Mouse (Mus musculus) heart, embryonic 11.5 days (tissue): ENCODE measurements around the gene Ttc28. TPM values are rescaled to one million over a fixed set of nuclear protein-coding genes. Genes with fewer than 3 reads are reported as not detected.

ENCODE experiments used
- ATAC-seq: fragments of 200-750 bp; cut with Nextera tagmentation; replicated peaks from 2 replicates; pipeline ENCODE4 v1.8.0; 2017; ENCODE audit warnings: moderate library complexity; ENCODE audit not compliant: insufficient number of reproducible peaks, low FRiP score, low TSS enrichment
- H3K27ac ChIP-seq: fragments of 300-500 bp; sonication (generic); 2 replicates; pipeline ENCODE4 v1.5.1; 2014; ENCODE audit warnings: mild to moderate bottlenecking, low read depth, low read length
- H3K27me3 ChIP-seq: fragments of 300-500 bp; sonication (generic); 2 replicates; pipeline ENCODE4 v1.6.1; 2014; ENCODE audit warnings: mild to moderate bottlenecking, low read length, mixed read lengths; ENCODE audit not compliant: control insufficient read depth, insufficient read depth
- H3K36me3 ChIP-seq: fragments of 300-500 bp; sonication (generic); 2 replicates; pipeline ENCODE4 v1.6.1; 2014; ENCODE audit warnings: mild to moderate bottlenecking, low read length, moderate library complexity, mixed read lengths; ENCODE audit not compliant: control insufficient read depth, insufficient read depth
- H3K4me1 ChIP-seq: fragments of 300-500 bp; sonication (generic); 2 replicates; pipeline ENCODE4 v1.6.1; 2014; ENCODE audit warnings: low read length; ENCODE audit not compliant: control insufficient read depth, insufficient read depth
- H3K4me2 ChIP-seq: fragments of 300-500 bp; sonication (generic); 2 replicates; pipeline ENCODE4 v1.6.1; 2014; ENCODE audit warnings: mild to moderate bottlenecking, moderate library complexity
- H3K4me3 ChIP-seq: fragments of 300-500 bp; sonication (generic); 2 replicates; pipeline ENCODE4 v1.5.1; 2014; ENCODE audit warnings: low read depth, low read length
- H3K9ac ChIP-seq: fragments of 300-500 bp; sonication (generic); 2 replicates; pipeline ENCODE4 v1.6.1; 2014; ENCODE audit warnings: mild to moderate bottlenecking, low read depth, low read length, moderate library complexity
- H3K9me3 ChIP-seq: fragments of 300-500 bp; sonication (generic); replicated peaks from 2 replicates; pipeline ENCODE4 v1.6.1; 2016; ENCODE audit warnings: low read length; ENCODE audit not compliant: control insufficient read depth
- WGBS: fragments of 180-500 bp; shearing (Covaris S2); extraction: QIAGEN DNeasy Blood & Tissue Kit; methylation state at CpG from one replicate; pipeline ENCODE4 v1.1.7; 2014; ENCODE audit not compliant: insufficient replicate concordance; 5-methylcytosine and 5-hydroxymethylcytosine counted together
- polyA plus RNA-seq: library from polyadenylated mRNA; unstranded; fragments of >200 nt; fragmentation: Nextera tagmentation; extraction: Ambion mirVana; gene quantifications from 2 replicates; pipeline ENCODE4 v1.2.1, GENCODE M21; 2014

The Ttc28 gene
- polyA plus RNA-seq, 1 experiment from 2014 or later: 8.1 TPM

- Histone ChIP-seq H3K4me3 (no peak overlapping the region), H3K27me3 (peaks cover 2% of the 10 kb centered on the region; the same call in 1 of the 2 replicates), H3K36me3 (no peaks in the 10 kb centered on the region), H3K9me3 (no peaks in the 10 kb centered on the region), H3K4me1 (peaks cover 9% of the 10 kb centered on the region), H3K27ac (no peak overlapping the region), H3K9ac (no peak overlapping the region), H3K4me2 (no peak overlapping the region)
- WGBS: 41% methylated on average over 12 of the region's 12 CpGs
- no peak for ATAC-seq
These were observed 69.1 kb downstream of the Ttc28 start for GRCm38 (mm10) chr5:110948476-110949399.

GRCm38 (mm10) chr5:110949791-110950190, 70.2 kb downstream of the Ttc28 start:
- WGBS: 49% methylated on average over 3 of the region's 3 CpGs
- no peak for ATAC-seq
- H3K27ac ChIP-seq: no peak overlapping the region
- no peak overlapping the region for H3K9ac ChIP-seq
- H3K27me3 ChIP-seq: peaks cover 2% of the 10 kb centered on the region; the same call in 1 of the 2 replicates
- H3K36me3 ChIP-seq: no peaks in the 10 kb centered on the region
- no peak overlapping the region for H3K4me3 ChIP-seq
- H3K4me2 ChIP-seq: no peak overlapping the region
- H3K4me1 ChIP-seq: peaks cover 9% of the 10 kb centered on the region
- H3K9me3 ChIP-seq: no peaks in the 10 kb centered on the region

GRCm38 (mm10) chr5:110958196-110958595, 78.6 kb downstream of the Ttc28 start:
- no peak overlapping the region for H3K4me3 ChIP-seq
- ATAC-seq: no peak
- WGBS: 72% methylated on average over 4 of the region's 4 CpGs
- no peaks in the 10 kb centered on the region for H3K4me1 ChIP-seq
- H3K27me3 ChIP-seq: no peaks in the 10 kb centered on the region
- H3K4me2 ChIP-seq: no peak overlapping the region
- H3K27ac ChIP-seq: no peak overlapping the region
- H3K9ac ChIP-seq: no peak overlapping the region
- no peaks in the 10 kb centered on the region for H3K36me3 ChIP-seq
- H3K9me3 ChIP-seq: no peaks in the 10 kb centered on the region

GRCm38 (mm10) chr5:110960067-110960466, 80.5 kb downstream of the Ttc28 start:
- 43% methylated on average over 4 of the region's 4 CpGs for WGBS

GRCm38 (mm10) chr5:110960890-110961289, 81.3 kb downstream of the Ttc28 start:
- no peak overlapping the region for H3K9ac ChIP-seq
- 83% methylated on average over 4 of the region's 4 CpGs for WGBS
- no peak overlapping the region for H3K27ac ChIP-seq
- H3K9me3 ChIP-seq: no peaks in the 10 kb centered on the region
- no peaks in the 10 kb centered on the region for H3K36me3 ChIP-seq
- H3K4me3 ChIP-seq: no peak overlapping the region
- no peaks in the 10 kb centered on the region for H3K4me1 ChIP-seq
- no peak overlapping the region for H3K4me2 ChIP-seq
- no peak for ATAC-seq
- no peaks in the 10 kb centered on the region for H3K27me3 ChIP-seq

More at GRCm38 (mm10) chr5:110960067-110960466, 80.5 kb downstream of the Ttc28 start:
- Histone ChIP-seq H3K36me3 (no peaks in the 10 kb centered on the region), H3K27me3 (no peaks in the 10 kb centered on the region), H3K9ac (no peak overlapping the region), H3K9me3 (no peaks in the 10 kb centered on the region), H3K4me3 (no peak overlapping the region), H3K4me2 (no peak overlapping the region), H3K27ac (no peak overlapping the region), H3K4me1 (no peaks in the 10 kb centered on the region)
- no peak for ATAC-seq

- H3K9ac ChIP-seq: no peak overlapping the region
- WGBS: 73% methylated on average over 11 of the region's 11 CpGs
- H3K27me3 ChIP-seq: no peaks in the 10 kb centered on the region
- no peak for ATAC-seq
- H3K9me3 ChIP-seq: no peaks in the 10 kb centered on the region
- no peak overlapping the region for H3K4me2 ChIP-seq
- no peak overlapping the region for H3K4me3 ChIP-seq
- peaks cover 14% of the 10 kb centered on the region for H3K4me1 ChIP-seq
- H3K27ac ChIP-seq: no peak overlapping the region
- H3K36me3 ChIP-seq: no peaks in the 10 kb centered on the region
These were observed 88.0 kb downstream of the Ttc28 start for GRCm38 (mm10) chr5:110967483-110968055.

- Histone ChIP-seq H3K4me1 (peaks cover 14% of the 10 kb centered on the region), H3K36me3 (no peaks in the 10 kb centered on the region), H3K27me3 (no peaks in the 10 kb centered on the region), H3K4me3 (no peak overlapping the region), H3K9ac (no peak overlapping the region), H3K4me2 (no peak overlapping the region), H3K9me3 (no peaks in the 10 kb centered on the region), H3K27ac (no peak overlapping the region)
- ATAC-seq: no peak
- 67% methylated on average over 1 of the region's 1 CpGs for WGBS
These were observed 89.0 kb downstream of the Ttc28 start for GRCm38 (mm10) chr5:110968566-110968965.

GRCm38 (mm10) chr5:110970162-110970780, 90.7 kb downstream of the Ttc28 start:
- no peak for ATAC-seq
- 35% methylated on average over 9 of the region's 9 CpGs for WGBS
- H3K27ac ChIP-seq: 0 out of 2 replicates have a peak overlapping the region, but pooled peaks have one; percentile 22

More at GRCm38 (mm10) chr5:110970162-110970780, 90.7 kb downstream of the Ttc28 start:
- Histone ChIP-seq H3K36me3 (no peaks in the 10 kb centered on the region; the same call in 1 of the 2 replicates), H3K4me2 (no peak overlapping the region; the same call in 1 of the 2 replicates), H3K4me3 (no peak overlapping the region), H3K9ac (no peak overlapping the region), H3K27me3 (no peaks in the 10 kb centered on the region), H3K4me1 (peaks cover 14% of the 10 kb centered on the region), H3K9me3 (peaks cover 5% of the 10 kb centered on the region)
